Mouse (Mus musculus): ENCODE measurements around the gene Cd36. TPM values are rescaled to one million over a fixed set of nuclear protein-coding genes. Genes with fewer than 3 reads are reported as not detected.

Gene Cd36
- polyA plus RNA-seq, 1 experiment from 2014 or later, result 223 TPM

DNA sequence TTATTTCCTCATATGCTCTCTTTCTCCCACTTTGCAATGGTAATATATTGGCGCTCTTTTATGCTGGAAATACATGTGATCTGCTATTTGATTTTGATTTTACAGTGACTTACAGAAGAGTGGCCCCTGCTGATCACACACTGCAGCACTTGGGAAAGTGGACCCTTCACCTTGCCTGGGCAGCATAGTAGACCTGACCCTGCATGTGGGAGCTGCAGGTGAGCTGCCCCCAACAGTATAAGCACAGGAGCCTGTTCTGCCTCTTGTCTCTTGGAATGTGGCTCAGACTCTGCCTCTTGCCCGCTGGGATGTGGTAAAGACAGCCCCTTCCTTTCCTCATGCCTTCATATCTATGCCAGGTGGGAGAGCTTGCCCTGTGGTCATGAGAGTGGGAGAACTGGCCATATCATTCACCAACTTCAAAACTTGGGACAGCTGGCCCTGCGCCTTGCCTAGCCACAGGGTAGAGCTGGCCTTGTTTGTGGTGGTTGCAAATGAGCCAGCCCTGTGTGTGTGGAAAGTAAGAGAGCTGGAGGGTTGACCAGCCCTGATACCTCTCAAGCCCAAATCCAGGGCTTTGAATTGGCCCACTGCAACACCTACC is 81.7 kb downstream of the Cd36 start:
- WGBS, result 82% methylated on average over 3 of the region's 3 CpGs
- Histone ChIP-seq H3K4me1 (ENCODE audit: control insufficient read depth, insufficient read depth, low read length) (no peaks in the 10 kb centered on the region), H3K4me3 (ENCODE audit: low read length) (no peak overlapping the region), H3K4me2 (ENCODE audit: low read depth, low read length) (no peak overlapping the region), H3K27ac (ENCODE audit: low read length) (no peak overlapping the region), H3K27me3 (ENCODE audit: control insufficient read depth, insufficient read depth, low read length) (no peaks in the 10 kb centered on the region), H3K9ac (ENCODE audit: low read length) (no peak overlapping the region), H3K36me3 (ENCODE audit: control insufficient read depth, insufficient read depth) (peaks cover 15% of the 10 kb centered on the region), H3K9me3 (replicated peaks; ENCODE audit: control insufficient read depth, low read length) (no peaks in the 10 kb centered on the region)
- ATAC-seq (replicated peaks; ENCODE audit: extremely low read depth, insufficient read depth, low FRiP score), result no peak

DNA sequence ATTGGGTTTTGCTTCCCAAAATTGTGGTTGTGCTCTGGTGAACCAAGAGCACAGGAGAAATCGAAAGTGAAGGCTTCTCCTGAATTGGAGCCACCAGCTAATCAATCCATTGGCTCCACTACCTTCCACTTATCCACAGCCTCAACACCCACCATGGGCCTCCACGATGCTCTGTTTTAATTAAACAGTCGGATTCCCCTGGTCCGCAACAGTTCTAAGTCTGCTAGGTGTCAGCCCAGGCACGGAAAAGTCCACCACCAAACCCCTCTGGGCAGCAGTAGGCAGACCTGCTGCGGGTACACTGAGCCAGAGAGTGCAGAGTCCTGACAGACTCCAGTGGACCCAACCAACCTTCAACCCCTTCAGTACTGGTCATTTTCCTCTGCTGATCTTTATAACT is 112.0 kb downstream of the Cd36 start:
- WGBS, result 89% methylated on average over 6 of the region's 6 CpGs
- no peak overlapping the region for H3K4me2 ChIP-seq (ENCODE audit: low read depth, low read length)
- no peaks in the 10 kb centered on the region for H3K9me3 ChIP-seq (replicated peaks; ENCODE audit: control insufficient read depth, low read length)
- H3K4me1 ChIP-seq (ENCODE audit: control insufficient read depth, insufficient read depth, low read length), result no peaks in the 10 kb centered on the region
- H3K27me3 ChIP-seq (ENCODE audit: control insufficient read depth, insufficient read depth, low read length), result no peaks in the 10 kb centered on the region
- no peak overlapping the region for H3K4me3 ChIP-seq (ENCODE audit: low read length)
- H3K9ac ChIP-seq (ENCODE audit: low read length), result no peak overlapping the region
- peaks cover 5% of the 10 kb centered on the region for H3K36me3 ChIP-seq (ENCODE audit: control insufficient read depth, insufficient read depth)
- no peak overlapping the region for H3K27ac ChIP-seq (ENCODE audit: low read length)
- peak; percentile 65; the same call in 1 of the 2 replicates for ATAC-seq (replicated peaks; ENCODE audit: extremely low read depth, insufficient read depth, low FRiP score)

DNA sequence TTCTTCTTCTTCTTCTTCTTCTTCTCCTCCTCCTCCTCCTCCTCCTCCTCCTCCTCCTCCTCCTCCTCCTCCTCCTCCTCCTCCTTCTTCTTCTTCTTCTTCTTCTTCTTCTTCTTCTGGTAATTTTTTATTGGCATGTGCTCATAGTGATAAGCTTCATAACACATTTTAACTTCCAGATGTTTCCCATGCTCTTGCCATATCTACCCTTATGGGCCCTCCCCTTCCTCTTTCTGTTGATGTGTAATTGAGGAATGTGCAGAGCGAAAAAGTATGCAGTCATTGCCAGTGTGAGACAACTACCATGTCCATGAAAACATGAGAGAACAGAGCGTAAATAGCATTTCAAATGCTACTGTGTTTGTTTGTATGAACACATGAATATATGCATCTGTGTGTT is 118.3 kb downstream of the Cd36 start:
- Histone ChIP-seq H3K27me3 (ENCODE audit: control insufficient read depth, insufficient read depth, low read length) (no peaks in the 10 kb centered on the region), H3K9me3 (replicated peaks; ENCODE audit: control insufficient read depth, low read length) (no peaks in the 10 kb centered on the region), H3K9ac (ENCODE audit: low read length) (no peak overlapping the region), H3K4me3 (ENCODE audit: low read length) (no peak overlapping the region), H3K4me2 (ENCODE audit: low read depth, low read length) (no peak overlapping the region), H3K27ac (ENCODE audit: low read length) (no peak overlapping the region), H3K4me1 (ENCODE audit: control insufficient read depth, insufficient read depth, low read length) (no peaks in the 10 kb centered on the region), H3K36me3 (ENCODE audit: control insufficient read depth, insufficient read depth) (no peaks in the 10 kb centered on the region)
- 78% methylated on average over 2 of the region's 2 CpGs for WGBS
- no peak for ATAC-seq (replicated peaks; ENCODE audit: extremely low read depth, insufficient read depth, low FRiP score)

DNA sequence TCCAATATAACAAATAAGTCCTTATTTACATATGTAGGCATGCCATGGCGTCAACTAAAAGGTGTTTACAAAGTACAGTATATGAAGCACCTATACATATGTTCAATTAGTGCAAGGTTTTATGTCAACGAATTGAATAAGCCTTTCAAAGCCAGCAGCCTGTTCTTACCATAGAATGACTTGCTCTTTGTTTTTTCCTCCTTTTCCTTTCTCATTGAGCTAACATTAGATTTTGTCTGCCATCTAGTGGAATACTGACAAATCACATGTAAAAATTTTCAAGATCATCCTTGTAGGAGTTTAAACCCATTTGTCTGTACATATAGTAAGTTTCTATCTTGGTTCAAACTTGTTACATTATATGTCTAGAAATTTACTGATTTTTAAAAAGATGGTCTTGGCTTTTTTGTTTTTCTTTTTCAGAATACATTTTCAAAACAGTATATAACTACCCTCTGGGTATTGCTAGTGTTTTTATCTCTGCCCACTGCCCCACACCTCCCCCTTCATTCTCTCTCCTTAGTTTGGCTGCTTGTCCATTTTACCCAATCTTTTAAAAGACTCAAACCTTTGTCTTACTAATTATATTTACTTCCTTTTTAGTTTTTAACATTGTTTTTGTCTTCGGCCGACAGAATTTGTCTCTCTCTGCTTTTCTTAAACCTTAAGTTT is 122.5 kb downstream of the Cd36 start:
- 65% methylated on average over 4 of the region's 4 CpGs for WGBS
- no peaks in the 10 kb centered on the region for H3K4me1 ChIP-seq (ENCODE audit: control insufficient read depth, insufficient read depth, low read length)
- H3K27ac ChIP-seq (ENCODE audit: low read length), result no peak overlapping the region
- H3K4me2 ChIP-seq (ENCODE audit: low read depth, low read length), result no peak overlapping the region
- no peaks in the 10 kb centered on the region for H3K27me3 ChIP-seq (ENCODE audit: control insufficient read depth, insufficient read depth, low read length)
- H3K36me3 ChIP-seq (ENCODE audit: control insufficient read depth, insufficient read depth), result no peaks in the 10 kb centered on the region
- no peak overlapping the region for H3K4me3 ChIP-seq (ENCODE audit: low read length)
- H3K9me3 ChIP-seq (replicated peaks; ENCODE audit: control insufficient read depth, low read length), result no peaks in the 10 kb centered on the region
- H3K9ac ChIP-seq (ENCODE audit: low read length), result no peak overlapping the region
- ATAC-seq (replicated peaks; ENCODE audit: extremely low read depth, insufficient read depth, low FRiP score), result no peak

DNA sequence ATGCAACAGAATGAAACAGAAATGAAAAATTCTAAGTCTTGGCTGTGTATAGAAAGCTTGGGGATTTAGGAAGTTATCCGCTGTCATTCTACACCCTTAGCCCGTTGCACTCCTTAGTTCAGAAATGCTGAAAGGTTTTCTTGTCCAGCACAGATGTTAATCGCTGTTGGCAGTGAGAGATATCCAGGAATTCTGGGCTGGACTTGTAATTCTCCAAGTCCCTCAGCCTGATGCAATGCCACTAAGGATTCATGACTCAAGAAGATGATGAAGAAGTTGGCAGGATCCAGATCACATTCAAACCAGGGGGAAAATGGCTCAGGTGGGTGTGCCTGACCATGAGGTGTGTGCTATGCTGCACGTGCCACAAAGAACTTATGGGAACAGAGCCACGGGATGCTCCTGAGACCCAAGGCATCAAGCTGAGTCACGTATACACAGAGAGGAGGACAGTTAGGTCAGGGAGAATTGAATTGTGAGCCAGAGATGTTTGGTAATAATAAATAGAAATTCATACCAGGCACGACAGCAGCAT is 135.1 kb downstream of the Cd36 start:
- no peaks in the 10 kb centered on the region for H3K9me3 ChIP-seq (replicated peaks; ENCODE audit: control insufficient read depth, low read length)
- no peaks in the 10 kb centered on the region for H3K4me1 ChIP-seq (ENCODE audit: control insufficient read depth, insufficient read depth, low read length)
- no peak overlapping the region for H3K9ac ChIP-seq (ENCODE audit: low read length)
- no peak overlapping the region for H3K4me2 ChIP-seq (ENCODE audit: low read depth, low read length)
- no peak for ATAC-seq (replicated peaks; ENCODE audit: extremely low read depth, insufficient read depth, low FRiP score)
- no peaks in the 10 kb centered on the region for H3K27me3 ChIP-seq (ENCODE audit: control insufficient read depth, insufficient read depth, low read length)
- no peaks in the 10 kb centered on the region for H3K36me3 ChIP-seq (ENCODE audit: control insufficient read depth, insufficient read depth)
- no peak overlapping the region for H3K4me3 ChIP-seq (ENCODE audit: low read length)
- no peak overlapping the region for H3K27ac ChIP-seq (ENCODE audit: low read length)
- WGBS, result 78% methylated on average over 7 of the region's 7 CpGs

DNA sequence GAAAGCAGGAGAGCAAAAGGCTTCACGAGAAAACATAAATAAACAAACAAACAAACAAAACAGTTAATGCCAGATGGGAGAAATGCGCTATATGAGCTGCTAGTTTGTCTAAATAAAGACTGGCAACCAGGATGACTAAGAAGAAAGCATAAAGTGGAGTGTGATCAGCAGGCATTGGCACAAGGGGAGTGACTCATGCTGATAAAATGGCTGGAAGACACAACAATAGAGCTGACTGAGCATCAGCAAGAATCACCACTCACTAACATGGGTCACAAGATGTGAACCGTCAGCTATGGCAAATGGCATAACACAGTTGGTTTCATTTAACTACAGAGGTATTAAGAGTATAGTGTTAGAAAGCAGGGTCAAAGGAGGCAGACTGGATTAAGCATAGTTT is 140.3 kb downstream of the Cd36 start:
- no peak overlapping the region for H3K27ac ChIP-seq (ENCODE audit: low read length)
- H3K9me3 ChIP-seq (replicated peaks; ENCODE audit: control insufficient read depth, low read length), result no peaks in the 10 kb centered on the region
- no peak overlapping the region for H3K9ac ChIP-seq (ENCODE audit: low read length)
- no peaks in the 10 kb centered on the region for H3K4me1 ChIP-seq (ENCODE audit: control insufficient read depth, insufficient read depth, low read length)
- no peaks in the 10 kb centered on the region for H3K36me3 ChIP-seq (ENCODE audit: control insufficient read depth, insufficient read depth)
- ATAC-seq (replicated peaks; ENCODE audit: extremely low read depth, insufficient read depth, low FRiP score), result no peak
- H3K4me2 ChIP-seq (ENCODE audit: low read depth, low read length), result no peak overlapping the region
- WGBS, result 65% methylated on average over 3 of the region's 3 CpGs
- no peak overlapping the region for H3K4me3 ChIP-seq (ENCODE audit: low read length)
- no peaks in the 10 kb centered on the region for H3K27me3 ChIP-seq (ENCODE audit: control insufficient read depth, insufficient read depth, low read length)

DNA sequence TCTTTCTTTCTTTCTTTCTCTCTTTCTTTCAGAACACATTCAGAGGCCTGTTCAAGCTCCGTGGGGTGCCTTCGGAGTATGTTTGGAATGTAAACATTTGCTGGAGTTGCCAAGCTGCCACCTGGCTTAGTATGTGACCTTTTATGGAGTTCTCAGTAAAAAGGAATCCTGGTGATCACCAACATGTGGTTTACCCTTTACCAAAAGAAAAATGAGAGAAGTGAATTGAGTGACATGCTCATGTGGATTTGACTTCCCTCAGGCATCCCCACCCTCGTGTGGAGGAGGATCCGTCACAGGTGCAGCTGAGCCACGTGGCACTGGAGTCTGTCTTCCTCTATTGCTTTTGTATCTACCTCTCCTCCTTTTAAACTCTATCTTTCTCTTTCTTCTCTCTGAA is 141.5 kb downstream of the Cd36 start:
- no peak for ATAC-seq (replicated peaks; ENCODE audit: extremely low read depth, insufficient read depth, low FRiP score)

DNA sequence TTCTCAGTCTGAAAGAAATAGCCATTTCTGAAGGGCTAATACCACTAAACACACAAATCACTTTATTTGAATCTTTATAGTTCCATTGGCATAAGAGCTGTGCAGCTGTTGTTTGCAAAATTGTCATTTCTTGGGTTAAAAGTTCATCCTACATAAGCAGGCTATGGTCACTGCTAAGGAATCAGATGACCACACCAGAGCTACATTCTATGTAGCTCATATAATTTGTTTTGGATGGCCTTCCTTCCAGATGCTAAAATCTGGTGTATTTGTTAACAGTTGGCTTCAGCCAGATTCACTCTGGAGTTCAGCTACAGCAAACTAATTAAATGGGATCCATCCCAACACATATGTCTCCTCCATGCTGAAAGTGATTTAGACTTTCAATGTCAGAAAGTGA is 142.1 kb downstream of the Cd36 start:
- Histone ChIP-seq H3K4me2 (ENCODE audit: low read depth, low read length) (no peak overlapping the region), H3K27me3 (ENCODE audit: control insufficient read depth, insufficient read depth, low read length) (no peaks in the 10 kb centered on the region), H3K9me3 (replicated peaks; ENCODE audit: control insufficient read depth, low read length) (no peaks in the 10 kb centered on the region), H3K27ac (ENCODE audit: low read length) (no peak overlapping the region), H3K4me1 (ENCODE audit: control insufficient read depth, insufficient read depth, low read length) (no peaks in the 10 kb centered on the region), H3K9ac (ENCODE audit: low read length) (no peak overlapping the region), H3K4me3 (ENCODE audit: low read length) (no peak overlapping the region), H3K36me3 (ENCODE audit: control insufficient read depth, insufficient read depth) (no peaks in the 10 kb centered on the region)
- no peak for ATAC-seq (replicated peaks; ENCODE audit: extremely low read depth, insufficient read depth, low FRiP score)

More for the DNA sequence above, 141.5 kb downstream of the Cd36 start:
- no peaks in the 10 kb centered on the region for H3K36me3 ChIP-seq (ENCODE audit: control insufficient read depth, insufficient read depth)
- H3K9ac ChIP-seq (ENCODE audit: low read length), result no peak overlapping the region
- 43% methylated on average over 5 of the region's 5 CpGs for WGBS
- no peaks in the 10 kb centered on the region for H3K9me3 ChIP-seq (replicated peaks; ENCODE audit: control insufficient read depth, low read length)
- no peak overlapping the region for H3K27ac ChIP-seq (ENCODE audit: low read length)
- H3K27me3 ChIP-seq (ENCODE audit: control insufficient read depth, insufficient read depth, low read length), result no peaks in the 10 kb centered on the region
- H3K4me3 ChIP-seq (ENCODE audit: low read length), result no peak overlapping the region
- H3K4me2 ChIP-seq (ENCODE audit: low read depth, low read length), result no peak overlapping the region
- H3K4me1 ChIP-seq (ENCODE audit: control insufficient read depth, insufficient read depth, low read length), result no peaks in the 10 kb centered on the region

DNA sequence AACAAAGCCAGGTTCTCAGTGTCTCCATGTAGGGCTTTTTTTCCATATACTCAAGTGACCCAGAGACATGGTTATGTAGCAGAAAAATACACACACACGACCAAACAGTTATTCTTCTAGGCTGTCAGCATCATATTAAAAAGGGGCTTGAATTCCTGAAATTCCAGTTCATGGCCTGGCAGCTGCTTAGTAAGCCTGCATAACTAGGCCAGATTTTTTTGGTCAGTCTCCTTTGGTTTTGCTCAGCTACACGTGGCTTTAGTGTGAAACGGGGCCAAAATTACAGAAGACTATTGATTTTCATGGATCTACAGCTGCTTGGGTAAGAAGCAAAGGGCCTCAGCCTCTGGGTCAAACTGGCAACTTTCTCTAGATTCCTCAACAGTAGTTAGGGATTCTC is 148.8 kb downstream of the Cd36 start:
- no peaks in the 10 kb centered on the region for H3K27me3 ChIP-seq (ENCODE audit: control insufficient read depth, insufficient read depth, low read length)
- no peak overlapping the region for H3K27ac ChIP-seq (ENCODE audit: low read length)
- no peak for ATAC-seq (replicated peaks; ENCODE audit: extremely low read depth, insufficient read depth, low FRiP score)
- no peak overlapping the region for H3K4me2 ChIP-seq (ENCODE audit: low read depth, low read length)
- H3K9ac ChIP-seq (ENCODE audit: low read length), result no peak overlapping the region
- H3K4me1 ChIP-seq (ENCODE audit: control insufficient read depth, insufficient read depth, low read length), result no peaks in the 10 kb centered on the region
- no peaks in the 10 kb centered on the region for H3K9me3 ChIP-seq (replicated peaks; ENCODE audit: control insufficient read depth, low read length)
- H3K4me3 ChIP-seq (ENCODE audit: low read length), result no peak overlapping the region
- no peaks in the 10 kb centered on the region for H3K36me3 ChIP-seq (ENCODE audit: control insufficient read depth, insufficient read depth)
- WGBS, result 47% methylated on average over 3 of the region's 3 CpGs
